Mouse (Mus musculus) liver, embryonic 11.5 days (tissue): Measurements from ENCODE around the gene Cdk15. TPM values are rescaled to one million over a fixed set of nuclear protein-coding genes. Genes with fewer than 3 reads are reported as not detected.

Experiments used
- ATAC-seq: fragments of 200-750 bp; cut with Nextera tagmentation; replicated peaks from 2 replicates; pipeline ENCODE4 v1.8.0; 2017; ENCODE audit warnings: moderate number of reproducible peaks, mild to moderate bottlenecking, moderate TSS enrichment, moderate library complexity; ENCODE audit not compliant: low FRiP score
- DNase-seq: peaks from one replicate; pipeline ENCODE4 v3.0.0-alpha.2; 2017; ENCODE audit warnings: low spot score
- H3K27ac ChIP-seq: fragments of 300-500 bp; sonication (generic); 2 replicates; pipeline ENCODE4 v1.5.1; 2014; ENCODE audit warnings: mild to moderate bottlenecking, low read depth, low read length, control low read depth
- H3K27me3 ChIP-seq: fragments of 300-500 bp; sonication (generic); replicated peaks from 2 replicates; pipeline ENCODE4 v1.6.1; 2014; ENCODE audit warnings: low read length, mixed read lengths; ENCODE audit not compliant: control insufficient read depth, insufficient read depth
- H3K36me3 ChIP-seq: fragments of 300-500 bp; sonication (generic); 2 replicates; pipeline ENCODE4 v1.6.1; 2014; ENCODE audit warnings: mild to moderate bottlenecking, low read length, moderate library complexity, mixed read lengths; ENCODE audit not compliant: control insufficient read depth, insufficient read depth
- H3K4me1 ChIP-seq: fragments of 300-500 bp; sonication (generic); replicated peaks from 2 replicates; pipeline ENCODE4 v1.6.1; 2014; ENCODE audit warnings: low read length, mixed read lengths; ENCODE audit not compliant: control insufficient read depth, insufficient read depth
- H3K4me2 ChIP-seq: fragments of 300-500 bp; sonication (generic); 2 replicates; pipeline ENCODE4 v1.6.1; 2014; ENCODE audit warnings: mild to moderate bottlenecking, control low read depth, moderate library complexity
- H3K4me3 ChIP-seq: fragments of 300-500 bp; sonication (generic); 2 replicates; pipeline ENCODE4 v1.5.1; 2014; ENCODE audit warnings: low read depth, low read length, control low read depth
- H3K9ac ChIP-seq: fragments of 300-500 bp; sonication (generic); 2 replicates; pipeline ENCODE4 v1.6.1; 2014; ENCODE audit warnings: low read depth, low read length, control low read depth
- H3K9me3 ChIP-seq: fragments of 300-500 bp; sonication (generic); 2 replicates; pipeline ENCODE4 v1.6.1; 2016; ENCODE audit warnings: low read length, inconsistent platforms, mixed read lengths; ENCODE audit not compliant: control insufficient read depth
- WGBS: fragments of 180-500 bp; shearing (Covaris S2); extraction: QIAGEN DNeasy Blood & Tissue Kit; methylation state at CpG from one replicate; pipeline ENCODE4 v1.1.7; 2014; 5-methylcytosine and 5-hydroxymethylcytosine counted together
- polyA plus RNA-seq: library from polyadenylated mRNA; unstranded; fragments of >200 nt; fragmentation: Nextera tagmentation; extraction: Ambion mirVana; gene quantifications from 2 replicates; pipeline ENCODE4 v1.2.1, GENCODE M21; 2014

Gene Cdk15
- polyA plus RNA-seq, 1 experiment from 2014 or later = 0.21 TPM

DNA sequence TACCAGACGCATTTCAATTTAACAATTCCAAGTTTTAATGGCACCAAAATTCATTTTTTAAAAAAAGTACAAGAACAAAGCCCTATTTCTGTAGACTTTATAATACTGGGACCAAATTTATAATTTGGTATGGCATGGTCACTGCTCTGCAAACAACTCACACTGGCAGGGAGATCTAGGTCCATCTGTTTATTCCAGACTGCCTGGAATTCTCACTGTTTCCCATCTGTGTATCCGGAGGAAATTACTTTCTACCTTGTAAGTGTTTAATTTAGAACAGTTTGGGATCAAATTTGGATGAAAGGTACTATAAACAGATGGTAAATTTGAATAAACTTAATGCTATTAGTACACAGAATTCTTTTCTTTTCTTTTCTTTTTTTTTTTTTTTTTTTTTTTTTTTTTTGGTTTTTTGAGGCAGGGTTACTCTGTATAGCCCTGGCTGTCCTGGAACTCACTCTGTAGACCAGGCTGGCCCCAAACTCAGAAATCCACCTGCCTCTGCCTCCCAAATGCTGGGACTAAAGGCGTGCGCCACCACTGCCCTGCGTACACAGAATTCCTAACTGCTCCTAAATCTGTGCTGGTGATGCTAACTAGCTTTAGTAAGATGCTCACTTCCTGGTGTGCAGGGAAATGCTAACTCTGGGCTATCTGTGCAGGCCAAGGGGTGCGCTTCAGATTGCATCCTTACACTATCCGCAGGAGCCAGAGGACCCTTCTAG lies 34.4 kb upstream of the Cdk15 start:
- WGBS = 89% methylated on average over 7 of the region's 7 CpGs
- H3K4me3 ChIP-seq = no peak overlapping the region

DNA sequence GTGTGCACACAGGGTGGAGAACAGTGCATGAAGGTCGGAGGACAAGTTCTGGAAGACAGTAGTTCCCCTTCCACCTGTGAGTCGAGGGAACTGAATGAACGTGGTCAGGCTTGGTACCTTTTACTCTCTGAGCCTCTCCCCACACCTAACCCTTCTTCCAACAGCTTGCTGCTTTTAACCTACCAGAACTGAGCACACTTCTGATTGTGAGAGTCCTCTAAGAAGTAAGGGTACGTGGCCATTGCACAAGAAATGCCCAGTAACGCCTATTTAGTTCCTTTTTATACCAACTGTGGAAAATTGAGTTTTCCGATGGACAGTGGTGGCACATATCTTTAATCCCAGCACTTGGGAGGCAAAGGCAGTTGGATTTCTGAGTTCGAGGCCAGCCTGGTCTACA lies 28.2 kb upstream of the Cdk15 start:
- Histone ChIP-seq H3K27me3 (no peaks in the 10 kb centered on the region), H3K27ac (no peak overlapping the region), H3K9ac (no peak overlapping the region), H3K36me3 (peaks cover 2% of the 10 kb centered on the region; the same call in 1 of the 2 replicates), H3K4me2 (no peak overlapping the region), H3K4me3 (no peak overlapping the region), H3K4me1 (no peaks in the 10 kb centered on the region; the same call in none of the 2 replicates), H3K9me3 (no peaks in the 10 kb centered on the region)
- WGBS = 79% methylated on average over 7 of the region's 7 CpGs
- no peak for ATAC-seq
- no peak for DNase-seq

More for the DNA sequence above, 34.4 kb upstream of the Cdk15 start:
- no peaks in the 10 kb centered on the region for H3K9me3 ChIP-seq
- ATAC-seq = no peak
- no peak overlapping the region for H3K9ac ChIP-seq
- no peak for DNase-seq
- peaks cover 5% of the 10 kb centered on the region for H3K4me1 ChIP-seq
- no peaks in the 10 kb centered on the region for H3K36me3 ChIP-seq
- no peaks in the 10 kb centered on the region for H3K27me3 ChIP-seq
- H3K4me2 ChIP-seq = no peak overlapping the region
- H3K27ac ChIP-seq = no peak overlapping the region

- no peaks in the 10 kb centered on the region for H3K9me3 ChIP-seq
- ATAC-seq (no peak), DNase-seq (no peak)
- no peaks in the 10 kb centered on the region; the same call in none of the 2 replicates for H3K4me1 ChIP-seq
- H3K27me3 ChIP-seq = no peaks in the 10 kb centered on the region
- no peak overlapping the region for H3K4me3 ChIP-seq
- no peak overlapping the region for H3K4me2 ChIP-seq
- no peak overlapping the region for H3K27ac ChIP-seq
- peaks cover 2% of the 10 kb centered on the region; the same call in 1 of the 2 replicates for H3K36me3 ChIP-seq
- WGBS = 71% methylated on average over 4 of the region's 4 CpGs
- H3K9ac ChIP-seq = no peak overlapping the region
Measured at GRCm38 (mm10) chr1:59229187-59229586, 27.5 kb upstream of the Cdk15 start.

- WGBS = under 1% methylated on average over 56 of the region's 58 CpGs
- peak within 1 kb of the TSS; percentile 92 for H3K4me2 ChIP-seq
- DNase-seq = peak; percentile 99
- no peaks in the 10 kb centered on the region for H3K36me3 ChIP-seq
- peak within 1 kb of the TSS; percentile 54 for H3K27ac ChIP-seq
- no peaks in the 10 kb centered on the region for H3K9me3 ChIP-seq
- no peaks in the 10 kb centered on the region for H3K27me3 ChIP-seq
- H3K4me3 ChIP-seq = peak within 1 kb of the TSS; percentile 85
- peak within 1 kb of the TSS; percentile 77 for H3K9ac ChIP-seq
- H3K4me1 ChIP-seq = no peaks in the 10 kb centered on the region
- peak; percentile 94 for ATAC-seq
Measured at GRCm38 (mm10) chr1:59236856-59237441, 19.8 kb upstream of the Cdk15 start, which contains the start of gene Als2. Als2 (minus strand) TSS chr1:59237231.

- peak overlapping the region; percentile 92 for H3K4me2 ChIP-seq
- H3K27me3 ChIP-seq = no peaks in the 10 kb centered on the region
- peak; percentile 61 for ATAC-seq
- no peaks in the 10 kb centered on the region for H3K4me1 ChIP-seq
- no peaks in the 10 kb centered on the region for H3K9me3 ChIP-seq
- H3K9ac ChIP-seq = peak overlapping the region; percentile 67
- H3K27ac ChIP-seq = peak overlapping the region; percentile 54
- 1% methylated on average over 19 of the region's 19 CpGs for WGBS
- no peaks in the 10 kb centered on the region for H3K36me3 ChIP-seq
- peak overlapping the region; percentile 85 for H3K4me3 ChIP-seq
- peak; percentile 70 for DNase-seq
Measured at GRCm38 (mm10) chr1:59237614-59238211, 19.0 kb upstream of the Cdk15 start.

DNA sequence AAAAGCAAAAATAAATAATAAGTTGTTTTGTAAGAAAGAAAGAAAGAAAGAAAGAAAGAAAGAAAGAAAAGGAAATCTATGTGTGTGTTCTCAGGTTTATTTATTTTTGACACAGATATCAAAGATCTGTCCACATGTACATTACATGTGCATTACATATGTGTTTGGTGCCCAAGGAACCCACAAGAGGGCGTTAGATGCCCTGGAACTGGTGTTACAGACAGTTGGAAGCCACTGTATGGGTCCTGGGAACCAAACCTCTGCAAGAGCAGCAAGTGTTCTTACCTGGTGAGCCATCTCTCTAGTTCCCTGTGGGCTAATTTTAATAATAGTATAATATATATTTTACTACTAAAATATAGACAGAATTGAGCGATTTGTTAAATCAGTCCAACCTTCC lies 12.9 kb upstream of the Cdk15 start:
- no peak overlapping the region for H3K4me3 ChIP-seq
- no peaks in the 10 kb centered on the region for H3K36me3 ChIP-seq
- no peaks in the 10 kb centered on the region for H3K4me1 ChIP-seq
- no peak overlapping the region for H3K9ac ChIP-seq
- H3K27ac ChIP-seq = no peak overlapping the region
- DNase-seq = no peak
- H3K27me3 ChIP-seq = no peaks in the 10 kb centered on the region
- no peak for ATAC-seq
- H3K9me3 ChIP-seq = no peaks in the 10 kb centered on the region
- no peak overlapping the region for H3K4me2 ChIP-seq
- 57% methylated on average over 2 of the region's 2 CpGs for WGBS

GRCm38 (mm10) chr1:59247602-59248001 lies 9.1 kb upstream of the Cdk15 start:
- 5% methylated on average over 9 of the region's 9 CpGs for WGBS
- DNase-seq (peak; percentile 49), ATAC-seq (no peak)
- H3K4me2 ChIP-seq = no peak overlapping the region
- H3K4me1 ChIP-seq = no peaks in the 10 kb centered on the region
- H3K27me3 ChIP-seq = no peaks in the 10 kb centered on the region
- no peak overlapping the region for H3K4me3 ChIP-seq
- no peak overlapping the region for H3K9ac ChIP-seq
- no peaks in the 10 kb centered on the region for H3K9me3 ChIP-seq
- no peaks in the 10 kb centered on the region for H3K36me3 ChIP-seq
- H3K27ac ChIP-seq = no peak overlapping the region

DNA sequence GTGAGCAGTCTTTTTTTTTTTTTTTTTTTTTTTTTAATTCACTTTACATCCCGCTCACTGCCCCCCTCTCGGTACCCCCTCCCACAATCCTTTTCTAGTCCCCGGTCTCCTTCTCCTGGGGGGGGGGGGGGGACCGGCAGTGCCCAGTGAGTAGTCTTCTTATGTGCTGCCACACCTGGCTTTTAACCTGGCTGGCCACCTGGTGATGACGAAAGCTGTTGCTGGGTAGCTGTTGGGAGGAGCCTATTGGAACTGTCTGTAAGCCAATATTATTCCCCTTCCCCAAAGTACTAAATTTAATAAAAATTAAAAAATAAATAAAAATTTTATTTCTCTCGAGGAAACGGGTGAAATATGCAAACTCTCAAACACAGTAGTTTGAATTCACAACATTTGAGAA lies 3.9 kb upstream of the Cdk15 start:
- DNase-seq (no peak), ATAC-seq (no peak)
- H3K36me3 ChIP-seq = no peaks in the 10 kb centered on the region
- no peaks in the 10 kb centered on the region for H3K9me3 ChIP-seq
- H3K4me2 ChIP-seq = peak overlapping the region; percentile 57
- H3K27ac ChIP-seq = no peak overlapping the region
- no peak overlapping the region for H3K4me3 ChIP-seq
- no peaks in the 10 kb centered on the region for H3K27me3 ChIP-seq
- H3K4me1 ChIP-seq = no peaks in the 10 kb centered on the region; the same call in 1 of the 2 replicates
- no peak overlapping the region for H3K9ac ChIP-seq
- 16% methylated on average over 5 of the region's 7 CpGs for WGBS
